Mouse (Mus musculus) megakaryocyte, adult 5-6 weeks (primary cell): ENCODE measurements around the gene Krt5. TPM values are rescaled to one million over a fixed set of nuclear protein-coding genes. Genes with fewer than 3 reads are reported as not detected.

Experiments used
- total RNA-seq, 2 experiments: library from RNA; stranded (forward) in 1 of 2; stranded (reverse) in 1 of 2; fragments of 153-499, 151-499 nt in 1 of 2; fragments of 221-1000, 200-1000 nt in 1 of 2; gene quantifications; 2 replicates each; pipeline versions ENCODE4 v1.2.3 to v1.2.4; 2015 to 2017

Gene Krt5
- total RNA-seq, 2 experiments from 2014 or later: not detected

Other genes with a start within 250 kb of the Krt5 start
- 0.18 TPM in 1 of 2 replicates, not detected in the other for gene Krt81, start 249.1 kb downstream of the Krt5 start, total RNA-seq (2015)
- not detected in 2 replicates for gene Krt81, start 249.1 kb downstream of the Krt5 start, total RNA-seq (2017)
- gene Krt86, start 239.4 kb downstream of the Krt5 start, total RNA-seq (2015): 0.33 and 1.4 TPM in 2 replicates
- 0.59 and 0.81 TPM in 2 replicates for gene Krt86, start 239.4 kb downstream of the Krt5 start, total RNA-seq (2017)
- gene Krt83, start 221.4 kb downstream of the Krt5 start, total RNA-seq (2015): 1.5 and 2.5 TPM in 2 replicates
- 0.73 and 1.1 TPM in 2 replicates for gene Krt83, start 221.4 kb downstream of the Krt5 start, total RNA-seq (2017)
- not detected in 2 replicates for gene Gm49425, start 195.6 kb downstream of the Krt5 start, total RNA-seq (2015)
- gene Gm49425, start 195.6 kb downstream of the Krt5 start, total RNA-seq (2017): not detected in 2 replicates
- gene Krt84, start 180.1 kb downstream of the Krt5 start, total RNA-seq (2015): not detected in 2 replicates
- gene Krt84, start 180.1 kb downstream of the Krt5 start, total RNA-seq (2017): not detected in 2 replicates
- gene Krt82, start 162.2 kb downstream of the Krt5 start, total RNA-seq (2015): not detected in 2 replicates
- gene Krt82, start 162.2 kb downstream of the Krt5 start, total RNA-seq (2017): not detected in 2 replicates
- not detected in 2 replicates for gene Krt90, start 149.9 kb downstream of the Krt5 start, total RNA-seq (2015)
- gene Krt90, start 149.9 kb downstream of the Krt5 start, total RNA-seq (2017): not detected in 2 replicates
- gene Krt75, start 139.0 kb downstream of the Krt5 start, total RNA-seq (2015): not detected in 2 replicates
- not detected in 2 replicates for gene Krt75, start 139.0 kb downstream of the Krt5 start, total RNA-seq (2017)
- not detected in 2 replicates for gene Gm5414, start 84.7 kb downstream of the Krt5 start, total RNA-seq (2015)
- not detected in 2 replicates for gene Gm5414, start 84.7 kb downstream of the Krt5 start, total RNA-seq (2017)
- gene Gm5478, start 65.5 kb downstream of the Krt5 start, total RNA-seq (2015): not detected in 2 replicates
- not detected in 2 replicates for gene Gm5478, start 65.5 kb downstream of the Krt5 start, total RNA-seq (2017)
- not detected in 2 replicates for gene Krt6b, start 32.6 kb downstream of the Krt5 start, total RNA-seq (2015)
- gene Krt6b, start 32.6 kb downstream of the Krt5 start, total RNA-seq (2017): not detected in 2 replicates
- gene Krt6a, start 18.6 kb downstream of the Krt5 start, total RNA-seq (2015): not detected in 2 replicates
- not detected in 2 replicates for gene Krt6a, start 18.6 kb downstream of the Krt5 start, total RNA-seq (2017)
- gene Krt71, start 30.2 kb upstream of the Krt5 start, total RNA-seq (2015): not detected in 2 replicates
- not detected in 2 replicates for gene Krt71, start 30.2 kb upstream of the Krt5 start, total RNA-seq (2017)
- gene Krt72, start 73.6 kb upstream of the Krt5 start, total RNA-seq (2015): not detected in 2 replicates
- not detected in 2 replicates for gene Krt72, start 73.6 kb upstream of the Krt5 start, total RNA-seq (2017)
- not detected in 2 replicates for gene Krt73, start 89.4 kb upstream of the Krt5 start, total RNA-seq (2015)
- gene Krt73, start 89.4 kb upstream of the Krt5 start, total RNA-seq (2017): not detected in 2 replicates
- not detected in 2 replicates for gene Krt2, start 105.3 kb upstream of the Krt5 start, total RNA-seq (2015)
- gene Krt2, start 105.3 kb upstream of the Krt5 start, total RNA-seq (2017): not detected in 2 replicates
- not detected in 2 replicates for gene Krt1, start 137.9 kb upstream of the Krt5 start, total RNA-seq (2015)
- not detected in 2 replicates for gene Krt1, start 137.9 kb upstream of the Krt5 start, total RNA-seq (2017)
- not detected in 2 replicates for gene Krt77, start 156.8 kb upstream of the Krt5 start, total RNA-seq (2015)
- gene Krt77, start 156.8 kb upstream of the Krt5 start, total RNA-seq (2017): 0.11 TPM in 1 of 2 replicates, not detected in the other
- gene Krt76, start 180.0 kb upstream of the Krt5 start, total RNA-seq (2015): not detected in 2 replicates
- not detected in 2 replicates for gene Krt76, start 180.0 kb upstream of the Krt5 start, total RNA-seq (2017)
- not detected in 2 replicates for gene Krt4, start 211.8 kb upstream of the Krt5 start, total RNA-seq (2015)
- gene Krt4, start 211.8 kb upstream of the Krt5 start, total RNA-seq (2017): not detected in 2 replicates
- gene Krt79, start 227.4 kb upstream of the Krt5 start, total RNA-seq (2015): not detected in 2 replicates
- not detected in 2 replicates for gene Krt79, start 227.4 kb upstream of the Krt5 start, total RNA-seq (2017)
- not detected in 2 replicates for gene Krt78, start 241.4 kb upstream of the Krt5 start, total RNA-seq (2015)
- not detected in 2 replicates for gene Krt78, start 241.4 kb upstream of the Krt5 start, total RNA-seq (2017)